10 mouse cellular contexts compared by ENCODE assay signal in genomic region chr13:60819469-60819868, GRCm38 (mm10). TPM values are rescaled to one million over a fixed set of nuclear protein-coding genes. Genes with fewer than 3 reads are reported as not detected.
DNase-seq lines count a peak whose midpoint lies in the region; ATAC-seq and TF ChIP-seq lines count a peak whose summit lies in the region.
"Had no signal": no experiment of that assay in that cellular context is flagged by ENCODE, and none has a peak within 500 bp of the region (broad histone marks: within the 10 kb centered on the region; RNA-seq: fewer than 3 reads in every experiment).

No protein-coding gene starts in this region.

- H3K4me3 ChIP-seq in liver, embryonic 12.5 days, result no peak overlapping the region
- H3K4me3 ChIP-seq in bone marrow macrophage, adult 2 months (ENCODE audit: insufficient read depth, low read length), result no peak overlapping the region
- H3K4me3 ChIP-seq in intestine, embryonic 15.5 days (replicated peaks), result no peak overlapping the region

- H3K36me3 ChIP-seq in liver, embryonic 12.5 days, result no peaks in the 10 kb centered on the region
- no peaks in the 10 kb centered on the region for H3K36me3 ChIP-seq in intestine, embryonic 15.5 days

- no peaks in the 10 kb centered on the region for H3K27me3 ChIP-seq in liver, embryonic 12.5 days (replicated peaks)
- no peaks in the 10 kb centered on the region for H3K27me3 ChIP-seq in intestine, embryonic 15.5 days (replicated peaks)
- H3K27me3 ChIP-seq: CH12.LX had no signal

- H3K4me2 ChIP-seq in liver, embryonic 12.5 days, result no peak overlapping the region
- H3K4me2 ChIP-seq in intestine, embryonic 15.5 days (replicated peaks), result no peak overlapping the region

- WGBS in liver, embryonic 12.5 days (ENCODE audit: insufficient replicate concordance), result 8% methylated on average over 7 of the region's 7 CpGs
- 12% methylated on average over 7 of the region's 7 CpGs for WGBS in intestine, embryonic 15.5 days

- peak; percentile 17 to 35 for DNase-seq in cerebellum, postnatal 14 days
- DNase-seq in liver, result peak; percentile 50
- DNase-seq in lung, postnatal 10 days, result peak; percentile 56

- no peak overlapping the region for H3K9ac ChIP-seq in liver, embryonic 12.5 days
- H3K9ac ChIP-seq in intestine, embryonic 15.5 days, result no peak overlapping the region

- no peaks in the 10 kb centered on the region for H3K4me1 ChIP-seq in liver, embryonic 12.5 days
- H3K4me1 ChIP-seq in bone marrow macrophage, adult 2 months (ENCODE audit: control insufficient read depth, insufficient read depth, low read length), result 0 out of 2 replicates have a peak, but pooled peaks cover 2% of the 10 kb centered on the region
- no peaks in the 10 kb centered on the region for H3K4me1 ChIP-seq in intestine, embryonic 15.5 days (replicated peaks)

- no peak for TF ChIP-seq POLR2A in bone marrow macrophage, adult 2 months (IDR thresholded peaks at IDR 0.05; ENCODE audit: borderline replicate concordance, low read depth, low read length)

- no peaks in the 10 kb centered on the region for H3K9me3 ChIP-seq in liver, embryonic 12.5 days (replicated peaks)
- H3K9me3 ChIP-seq in intestine, embryonic 15.5 days, result no peaks in the 10 kb centered on the region

- TF ChIP-seq CTCF in bone marrow macrophage, adult 2 months (IDR thresholded peaks at IDR 0.05; ENCODE audit: low read depth, low read length), result peak; percentile 63

- H3K27ac ChIP-seq in liver, embryonic 12.5 days, result no peak overlapping the region
- no peak overlapping the region for H3K27ac ChIP-seq in bone marrow macrophage, adult 2 months (ENCODE audit: insufficient read depth, low read depth, low read length)
- H3K27ac ChIP-seq in intestine, embryonic 15.5 days, result no peak overlapping the region

- ATAC-seq in cerebellum, adult (ENCODE audit: insufficient number of reproducible peaks, low FRiP score, low TSS enrichment), result no peak
- ATAC-seq in liver, embryonic 12.5 days, result no peak
- 0 out of 2 replicates have a peak, but pooled peaks have one; percentile 55 for ATAC-seq in intestine, embryonic 15.5 days
- no peak for ATAC-seq in megakaryocyte, adult 5-6 weeks (ENCODE audit: poor library complexity, severe bottlenecking)

RNA-seq across cellular contexts. Expression of gene Ctsll3, which starts 16.8 kb away (rescaled TPM):
- polyA plus RNA-seq in liver, embryonic 12.5 days (2016; fragmentation: Nextera tagmentation; extraction: Ambion mirVana), result not detected in 2 replicates
- polyA plus RNA-seq in bone marrow macrophage, adult 2 months (2012; ENCODE audit: insufficient read depth, insufficient read length, missing spikeins), result not detected in 2 replicates
- not detected in 2 replicates for polyA plus RNA-seq in intestine, embryonic 15.5 days (2015; fragmentation: Nextera tagmentation; extraction: Ambion mirVana)
- not detected in 2 replicates for total RNA-seq in megakaryocyte, adult 5-6 weeks (2015)
- total RNA-seq in megakaryocyte, adult 5-6 weeks (2017), result not detected in 2 replicates
- total RNA-seq: CH12.LX had no signal
- polyA plus RNA-seq: heart, embryonic 14.5 days had no signal

RNA-seq across cellular contexts. Expression of gene BC051665, which starts 33.3 kb away (rescaled TPM):
- not detected in 2 replicates for polyA plus RNA-seq in liver, embryonic 12.5 days (2016; fragmentation: Nextera tagmentation; extraction: Ambion mirVana)
- polyA plus RNA-seq in bone marrow macrophage, adult 2 months (2012; ENCODE audit: insufficient read depth, insufficient read length, missing spikeins), result not detected in 2 replicates
- polyA plus RNA-seq in intestine, embryonic 15.5 days (2015; fragmentation: Nextera tagmentation; extraction: Ambion mirVana), result not detected in 2 replicates
- total RNA-seq in megakaryocyte, adult 5-6 weeks (2015), result not detected in 2 replicates
- total RNA-seq in megakaryocyte, adult 5-6 weeks (2017), result not detected in 2 replicates
- total RNA-seq: CH12.LX had no signal
- polyA plus RNA-seq: heart, embryonic 14.5 days had no signal

RNA-seq across cellular contexts. Expression of gene 4930486L24Rik, which starts 44.8 kb away (rescaled TPM):
- polyA plus RNA-seq in liver, embryonic 12.5 days (2016; fragmentation: Nextera tagmentation; extraction: Ambion mirVana), result not detected in 2 replicates
- polyA plus RNA-seq in bone marrow macrophage, adult 2 months (2012; ENCODE audit: insufficient read depth, insufficient read length, missing spikeins), result not detected in 2 replicates
- polyA plus RNA-seq in intestine, embryonic 15.5 days (2015; fragmentation: Nextera tagmentation; extraction: Ambion mirVana), result not detected in 2 replicates
- total RNA-seq in megakaryocyte, adult 5-6 weeks (2015), result 0.16 and 0.30 TPM in 2 replicates
- 0.22 TPM in 1 of 2 replicates, not detected in the other for total RNA-seq in megakaryocyte, adult 5-6 weeks (2017)
- total RNA-seq: CH12.LX had no signal
